Mouse (Mus musculus) Patski (cell line): ENCODE measurements around the gene Gm20388. TPM values are rescaled to one million over a fixed set of nuclear protein-coding genes. Genes with fewer than 3 reads are reported as not detected.

Experiments used
- ATAC-seq: fragments of 100-300 bp; one replicate; pipeline ENCODE4 v1.8.0; 2021
- CTCF ChIA-PET: fragments of 350-600 bp; sonication (Branson Sonifier 250); formaldehyde crosslinking; loops from one replicate; lab custom pipeline; 2022; ENCODE audit warnings: inconsistent platforms; lab: Charles Lee
- POLR2A ChIA-PET: fragments of 350-600 bp; sonication (Branson Sonifier 250); formaldehyde crosslinking; loops from one replicate; lab custom pipeline; 2022; ENCODE audit warnings: antibody characterized with exemption, inconsistent platforms; lab: Charles Lee
- DNase-seq: peaks from one replicate; pipeline ENCODE4 v3.0.0-alpha.2; 2011; ENCODE audit warnings: low read depth, low spot score
- H3K27me3 ChIP-seq: fragments of 371-371 bp; one replicate; pipeline ENCODE4 v1.5.1; 2021
- CTCF ChIP-seq: fragments of 100-300 bp; IDR thresholded peaks from one replicate; pipeline ENCODE4 v1.5.1; 2021
- in situ Hi-C: fragments of 300-500 bp; cut with MboI; formaldehyde crosslinking; loops from 3 replicates; pipeline ENCODE4 v1.11.1; 2018; ENCODE audit warnings: low pct_unique_long_range_greater_than_20kb, mixed read lengths
- polyA plus RNA-seq: library from polyadenylated mRNA; unstranded; gene quantifications from one replicate; pipeline ENCODE4 v1.2.3, GENCODE M21; 2021

The Gm20388 gene
- polyA plus RNA-seq, 1 experiment from 2014 or later: 86.7 TPM

DNA sequence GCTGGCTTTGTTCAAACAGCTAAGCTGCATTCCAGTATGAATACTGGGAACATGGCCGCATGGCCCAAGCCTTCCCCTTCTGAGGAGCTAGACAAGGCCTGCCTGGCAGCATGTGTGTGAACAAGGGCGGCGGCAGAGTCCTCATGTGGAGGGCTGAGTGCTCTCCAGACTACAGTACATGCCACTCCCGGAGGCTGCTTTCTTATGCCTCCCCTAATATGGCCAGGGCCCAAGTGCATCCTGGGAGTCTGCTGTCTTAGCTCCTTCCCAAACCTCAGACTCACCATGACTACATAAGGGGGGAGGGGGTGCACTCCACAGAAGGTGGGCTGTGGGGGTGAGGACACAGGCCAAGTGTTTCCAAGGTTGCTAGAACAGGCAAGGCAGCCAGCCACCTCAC lies 1882.0 kb downstream of the Gm20388 start:
- ChIA-PET CTCF (no interaction called here), POLR2A (no interaction called here)
- TF ChIP-seq CTCF: no peak
- DNase-seq: no peak
- no peak for ATAC-seq
- in situ Hi-C loops: no loop called here
- H3K27me3 ChIP-seq: no peaks in the 10 kb centered on the region

DNA sequence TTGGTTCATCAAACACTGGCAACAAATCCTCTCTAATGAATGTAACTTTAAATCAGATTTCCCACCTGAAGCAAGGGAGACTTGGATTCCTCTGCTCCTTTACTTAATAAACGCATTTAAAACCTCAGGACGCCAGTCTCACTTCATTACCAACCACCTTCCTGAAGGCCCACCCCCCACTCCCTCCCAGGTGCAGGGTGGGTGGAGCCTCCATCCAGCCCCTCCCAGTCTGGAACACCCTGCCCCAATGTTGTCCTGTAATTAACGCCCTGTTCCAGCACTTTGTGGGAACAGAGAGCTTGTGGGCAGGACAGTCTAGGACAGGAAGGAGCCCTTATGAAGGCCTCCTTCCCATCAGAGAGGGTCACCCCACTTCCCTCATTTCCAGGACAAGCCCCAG lies 1883.5 kb downstream of the Gm20388 start:
- ChIA-PET POLR2A (no interaction called here), CTCF (no interaction called here)
- DNase-seq (no peak), ATAC-seq (no peak)
- no peaks in the 10 kb centered on the region for H3K27me3 ChIP-seq
- in situ Hi-C loops: no loop called here
- TF ChIP-seq CTCF: no peak

- H3K27me3 ChIP-seq: no peaks in the 10 kb centered on the region
- ChIA-PET CTCF (no interaction called here), POLR2A (no interaction called here)
- ATAC-seq: no peak
- DNase-seq: no peak
- in situ Hi-C loops: no loop called here
- no peak for TF ChIP-seq CTCF
Observed at GRCm38 (mm10) chr8:121795461-121795860, 1884.8 kb downstream of the Gm20388 start.

DNA sequence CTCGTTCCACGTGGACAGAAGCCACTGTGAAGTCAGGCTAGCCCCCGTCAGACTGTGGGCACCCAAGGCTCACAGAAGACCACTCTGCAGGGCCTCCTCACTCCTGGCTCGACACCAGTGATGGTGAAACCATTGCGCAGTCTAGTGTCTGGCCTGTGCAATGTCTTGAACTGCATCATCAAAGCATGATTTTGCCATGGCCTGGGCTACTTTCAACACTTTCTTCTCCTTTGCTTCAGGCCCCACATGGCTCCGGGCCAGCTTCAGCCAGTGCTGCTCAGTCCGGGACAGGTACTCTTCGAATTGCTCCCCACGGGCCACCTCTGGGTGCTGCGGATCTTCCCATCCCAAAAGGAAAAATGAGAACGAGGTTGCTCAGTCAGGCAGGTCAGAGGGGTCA lies 1885.8 kb downstream of the Gm20388 start:
- CTCF ChIA-PET: no interaction called here
- ATAC-seq (no peak), DNase-seq (no peak)
- no peak for TF ChIP-seq CTCF
- POLR2A ChIA-PET: no interaction called here
- in situ Hi-C loops: no loop called here
- H3K27me3 ChIP-seq: no peaks in the 10 kb centered on the region

GRCm38 (mm10) chr8:121798401-121798800 lies 1887.8 kb downstream of the Gm20388 start:
- CTCF ChIA-PET: interaction anchor here (0.8 kb wide), 1 partner anchor 8 kb away, joined by 3 read pairs; no protein-coding TSS in a partner anchor
- ATAC-seq (no peak), DNase-seq (no peak)
- in situ Hi-C loops: no loop called here
- TF ChIP-seq CTCF: no peak
- no peaks in the 10 kb centered on the region for H3K27me3 ChIP-seq
- POLR2A ChIA-PET: no interaction called here

GRCm38 (mm10) chr8:121804829-121805228 lies 1894.2 kb downstream of the Gm20388 start:
- CTCF ChIA-PET: no interaction called here
- in situ Hi-C loops: no loop called here

DNA sequence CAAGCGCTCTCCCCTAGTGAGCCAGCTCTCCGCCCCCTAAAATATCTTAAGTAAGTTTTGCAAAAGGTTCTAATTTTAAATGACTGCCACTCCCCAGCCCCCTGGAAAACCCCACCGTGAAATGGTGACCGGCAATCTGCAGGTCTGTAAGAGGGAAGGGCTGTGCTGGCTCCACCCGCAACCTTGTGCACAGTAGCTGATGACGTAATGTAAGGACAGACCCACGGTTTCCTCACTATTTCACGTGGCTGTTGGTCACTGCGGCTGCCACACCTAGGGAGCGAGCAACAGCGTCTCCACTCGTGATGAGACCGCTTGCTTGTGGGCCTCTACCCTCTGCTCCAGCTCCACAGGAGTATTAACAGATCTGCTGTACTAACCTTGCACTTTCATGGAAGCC lies 1895.5 kb downstream of the Gm20388 start:
- CTCF ChIA-PET: interaction anchor here (1.3 kb wide), 1 partner anchor 90 kb away, joined by 3 read pairs; no protein-coding TSS in a partner anchor
- no peak for TF ChIP-seq CTCF
- ATAC-seq (no peak), DNase-seq (no peak)
- POLR2A ChIA-PET: no interaction called here
- no peaks in the 10 kb centered on the region for H3K27me3 ChIP-seq
- in situ Hi-C loops: no loop called here

More at GRCm38 (mm10) chr8:121804829-121805228, 1894.2 kb downstream of the Gm20388 start:
- POLR2A ChIA-PET: no interaction called here
- H3K27me3 ChIP-seq: no peaks in the 10 kb centered on the region
- no peak for TF ChIP-seq CTCF
- ATAC-seq: no peak
- no peak for DNase-seq

DNA sequence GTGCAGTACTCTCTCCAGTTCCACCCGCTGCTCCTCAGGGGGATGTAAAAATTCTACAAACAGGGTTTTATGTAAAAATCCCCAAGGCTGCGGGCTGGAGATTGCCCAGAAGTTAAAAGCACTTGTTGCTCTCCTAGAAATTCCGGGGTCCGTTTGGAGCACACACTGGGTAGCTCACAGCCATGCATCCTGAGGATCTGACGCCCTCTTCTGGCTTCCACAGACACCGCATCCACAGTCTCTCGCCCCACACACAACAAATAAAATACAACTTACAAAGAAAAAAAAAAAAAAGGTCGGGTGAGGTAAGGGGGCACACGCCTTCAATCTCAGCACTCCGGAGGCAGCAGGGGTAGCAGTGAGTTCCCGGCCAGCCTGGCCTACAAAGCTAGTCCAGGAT lies 1897.4 kb downstream of the Gm20388 start:
- no peaks in the 10 kb centered on the region for H3K27me3 ChIP-seq
- ChIA-PET POLR2A (no interaction called here), CTCF (no interaction called here)
- no peak for TF ChIP-seq CTCF
- ATAC-seq (no peak), DNase-seq (no peak)
- in situ Hi-C loops: no loop called here

- DNase-seq: no peak
- ChIA-PET CTCF (interaction anchor here (1.6 kb wide), 1 partner anchor 23 kb away, joined by 8 read pairs; no protein-coding TSS in a partner anchor), POLR2A (no interaction called here)
- in situ Hi-C loops: no loop called here
- ATAC-seq: no peak
- H3K27me3 ChIP-seq: no peaks in the 10 kb centered on the region
- TF ChIP-seq CTCF: no peak
Observed at GRCm38 (mm10) chr8:121809524-121810155, 1899.0 kb downstream of the Gm20388 start.

DNA sequence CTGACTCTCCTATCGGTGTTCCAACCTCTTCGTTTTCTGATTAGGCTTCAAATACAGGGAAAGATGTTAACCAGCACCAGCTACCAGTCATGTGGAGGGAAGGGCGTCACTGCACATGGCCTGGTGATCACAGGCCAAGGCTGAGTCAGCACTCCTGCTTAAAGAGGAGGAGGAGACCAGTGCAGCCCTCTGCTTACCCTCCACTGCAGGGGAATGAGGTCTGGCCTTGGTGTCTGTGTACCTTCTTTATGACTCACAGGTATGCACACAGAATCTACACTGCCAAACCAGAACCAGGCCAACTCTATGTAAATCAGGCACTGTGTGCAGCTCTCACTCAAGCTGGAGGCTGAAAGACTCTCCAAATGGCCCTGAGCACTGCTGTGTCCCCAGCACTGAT lies 1900.9 kb downstream of the Gm20388 start:
- in situ Hi-C loops: no loop called here

GRCm38 (mm10) chr8:121811931-121812570 lies 1901.4 kb downstream of the Gm20388 start:
- POLR2A ChIA-PET: no interaction called here
- no peaks in the 10 kb centered on the region for H3K27me3 ChIP-seq
- no peak for ATAC-seq
- CTCF ChIA-PET: no interaction called here
- in situ Hi-C loops: no loop called here
- DNase-seq: no peak
- no peak for TF ChIP-seq CTCF

More for the DNA sequence above, 1900.9 kb downstream of the Gm20388 start:
- no peak for ATAC-seq
- TF ChIP-seq CTCF: no peak
- ChIA-PET POLR2A (no interaction called here), CTCF (no interaction called here)
- H3K27me3 ChIP-seq: no peaks in the 10 kb centered on the region
- DNase-seq: no peak
